Mouse (Mus musculus): ENCODE measurements around the gene Kcnj6. TPM values are rescaled to one million over a fixed set of nuclear protein-coding genes. Genes with fewer than 3 reads are reported as not detected.
A peak's percentile ranks its signal among the peaks of the same experiment; 100 is the strongest.

Kcnj6 gene
- total RNA-seq, 1 experiment = not detected

DNA sequence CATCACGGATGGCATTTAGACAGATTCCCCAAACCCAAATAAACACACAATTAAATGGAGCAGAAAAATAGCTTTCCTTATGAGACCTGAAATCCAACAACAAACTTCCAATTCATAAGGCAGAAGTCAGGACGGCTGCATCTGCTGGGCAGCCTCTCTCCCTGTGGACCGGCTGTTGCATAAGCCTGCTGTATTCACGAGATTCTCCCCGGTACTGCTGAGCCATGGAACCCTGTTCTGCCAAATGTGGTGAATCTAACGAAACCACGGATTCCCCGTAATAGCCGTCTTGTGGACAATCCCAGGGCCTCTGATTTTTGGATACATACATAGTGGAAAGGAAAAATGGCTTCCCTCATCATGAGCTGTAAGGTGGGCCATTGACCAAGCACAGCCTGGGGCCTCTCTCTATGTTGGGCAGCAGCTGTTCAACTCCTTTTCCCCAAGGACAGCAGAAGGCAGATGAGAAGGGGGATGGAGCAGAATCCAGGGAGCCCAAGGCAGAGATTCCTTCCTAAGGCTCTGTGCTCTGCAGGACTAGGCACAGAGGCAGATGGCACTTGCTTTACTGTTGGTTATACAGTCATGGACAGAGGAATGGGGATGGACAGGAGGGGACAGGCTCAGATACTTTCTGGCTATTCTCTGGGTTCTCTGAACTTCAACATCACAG, 40.2 kb downstream of the Kcnj6 start:
- Histone ChIP-seq H3K4me3 (ENCODE audit: insufficient read depth in 1 of 2, low read depth in 1 of 2, low read length in 2 of 2, poor library complexity in 1 of 2, severe bottlenecking in 1 of 2) (no peak overlapping the region), H3K4me1 (ENCODE audit: control insufficient read depth in 2 of 2, insufficient read depth in 2 of 2, low read length in 2 of 2, poor library complexity in 1 of 2) (no peaks in the 10 kb centered on the region), H3K36me3 (ENCODE audit: control insufficient read depth, insufficient read depth, low read length, poor library complexity, severe bottlenecking) (no peaks in the 10 kb centered on the region), H3K9ac (ENCODE audit: insufficient read depth, low read depth, low read length, poor library complexity, severe bottlenecking) (no peak overlapping the region), H3K9me3 (ENCODE audit: control insufficient read depth, insufficient read depth, low read depth, low read length) (no peaks in the 10 kb centered on the region), H3K27ac (ENCODE audit: insufficient read depth, low read depth, low read length, poor library complexity, severe bottlenecking) (no peak overlapping the region)
- in situ Hi-C loops (cut with MboI; ENCODE audit: low sequenced_read_pairs in 2 of 2, unreplicated experiment in 2 of 2) = no loop called here
- no peak for DNase-seq (ENCODE audit: low read depth, low spot score)
- TF ChIP-seq CHD2 (IDR thresholded peaks at IDR 0.05; ENCODE audit: low read depth, low read length) (no peak), HCFC1 (IDR thresholded peaks at IDR 0.05; ENCODE audit: borderline replicate concordance, insufficient read depth, low read length) (no peak), ZC3H11A (IDR thresholded peaks at IDR 0.05; ENCODE audit: borderline replicate concordance, low read depth, low read length) (no peak)

DNA sequence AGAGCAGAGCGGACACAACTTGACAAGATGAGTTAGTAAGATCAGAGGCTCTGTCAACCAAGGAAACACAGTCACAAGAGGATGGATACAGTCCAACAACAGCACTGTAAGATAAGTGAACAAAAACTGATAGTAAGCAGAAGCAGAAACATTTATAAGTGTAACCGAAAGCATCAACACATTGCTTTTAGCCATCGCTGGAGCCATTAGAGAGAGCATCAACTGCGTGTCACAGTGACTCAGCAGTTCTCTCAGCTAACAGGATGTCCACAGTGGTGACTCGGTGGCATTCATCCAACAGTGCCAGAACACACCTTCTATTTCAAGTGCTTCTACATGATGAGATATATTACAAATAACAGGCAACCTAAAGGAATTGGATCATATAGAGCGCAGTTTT, 41.1 kb downstream of the Kcnj6 start:
- in situ Hi-C loops (cut with MboI; ENCODE audit: low sequenced_read_pairs in 2 of 2, unreplicated experiment in 2 of 2) = no loop called here
- Histone ChIP-seq H3K4me1 (ENCODE audit: control insufficient read depth in 2 of 2, insufficient read depth in 2 of 2, low read length in 2 of 2, poor library complexity in 1 of 2) (no peaks in the 10 kb centered on the region), H3K4me3 (ENCODE audit: insufficient read depth in 1 of 2, low read depth in 1 of 2, low read length in 2 of 2, poor library complexity in 1 of 2, severe bottlenecking in 1 of 2) (no peak overlapping the region), H3K27ac (ENCODE audit: insufficient read depth, low read depth, low read length, poor library complexity, severe bottlenecking) (no peak overlapping the region), H3K36me3 (ENCODE audit: control insufficient read depth, insufficient read depth, low read length, poor library complexity, severe bottlenecking) (no peaks in the 10 kb centered on the region), H3K9me3 (ENCODE audit: control insufficient read depth, insufficient read depth, low read depth, low read length) (no peaks in the 10 kb centered on the region), H3K9ac (ENCODE audit: insufficient read depth, low read depth, low read length, poor library complexity, severe bottlenecking) (no peak overlapping the region)
- no peak for DNase-seq (ENCODE audit: low read depth, low spot score)
- TF ChIP-seq ZC3H11A (IDR thresholded peaks at IDR 0.05; ENCODE audit: borderline replicate concordance, low read depth, low read length) = no peak
- peak; percentile 80; the same call in 1 of the 2 replicates for TF ChIP-seq MAFK (IDR thresholded peaks at IDR 0.05; ENCODE audit: insufficient read depth, low read depth, low read length)
- no peak for TF ChIP-seq CHD2 (IDR thresholded peaks at IDR 0.05; ENCODE audit: low read depth, low read length)
- no peak for TF ChIP-seq HCFC1 (IDR thresholded peaks at IDR 0.05; ENCODE audit: borderline replicate concordance, insufficient read depth, low read length)
- TF ChIP-seq ZNF384 (IDR thresholded peaks at IDR 0.05; ENCODE audit: low read depth, low read length) = no peak

DNA sequence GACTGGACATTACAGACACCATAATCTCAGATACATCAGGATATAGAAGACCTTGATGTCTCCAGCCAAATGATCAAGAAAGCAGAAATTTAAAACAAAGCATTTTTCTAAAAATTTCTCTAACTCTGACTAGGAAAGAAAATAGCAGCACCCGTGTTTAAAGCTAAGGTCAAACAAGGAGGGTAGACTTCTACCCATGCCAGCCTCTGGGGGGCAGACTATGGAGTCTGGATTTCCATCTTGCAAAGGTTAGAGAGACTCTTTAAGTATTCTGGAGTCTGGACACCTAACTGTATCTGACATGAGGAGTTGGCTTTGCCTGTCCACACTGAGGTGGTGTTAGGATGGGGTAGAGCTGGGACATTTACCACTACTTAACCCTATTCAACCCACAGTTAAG, 44.2 kb downstream of the Kcnj6 start:
- in situ Hi-C loops (cut with MboI; ENCODE audit: low sequenced_read_pairs in 2 of 2, unreplicated experiment in 2 of 2) = no loop called here
- H3K27ac ChIP-seq (ENCODE audit: insufficient read depth, low read depth, low read length, poor library complexity, severe bottlenecking) = no peak overlapping the region

DNA sequence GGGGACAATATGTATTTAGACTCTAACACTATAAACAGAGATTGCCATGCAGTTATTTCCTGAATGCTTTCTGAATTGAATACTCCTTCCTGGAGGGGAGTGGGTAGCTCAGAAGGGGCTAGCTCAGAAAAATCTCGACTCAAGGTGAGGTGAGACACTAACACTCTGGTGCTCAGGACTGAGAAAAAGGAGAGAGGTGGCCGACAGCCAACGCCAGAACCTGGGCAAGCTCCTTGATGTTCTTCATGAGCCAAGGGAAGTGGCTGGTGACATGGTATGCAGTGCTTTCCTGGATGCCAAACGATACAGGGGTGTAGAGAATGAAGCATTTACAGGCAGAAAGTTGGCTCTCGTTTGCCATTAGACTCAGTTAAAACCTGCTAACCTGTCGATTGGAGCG, 48.3 kb downstream of the Kcnj6 start:
- H3K27ac ChIP-seq (ENCODE audit: insufficient read depth, low read depth, low read length, poor library complexity, severe bottlenecking) = no peak overlapping the region
- H3K36me3 ChIP-seq (ENCODE audit: control insufficient read depth, insufficient read depth, low read length, poor library complexity, severe bottlenecking) = no peaks in the 10 kb centered on the region
- no peaks in the 10 kb centered on the region for H3K4me1 ChIP-seq (ENCODE audit: control insufficient read depth in 2 of 2, insufficient read depth in 2 of 2, low read length in 2 of 2, poor library complexity in 1 of 2)
- H3K4me3 ChIP-seq (ENCODE audit: insufficient read depth in 1 of 2, low read depth in 1 of 2, low read length in 2 of 2, poor library complexity in 1 of 2, severe bottlenecking in 1 of 2) = no peak overlapping the region
- H3K9me3 ChIP-seq (ENCODE audit: control insufficient read depth, insufficient read depth, low read depth, low read length) = no peaks in the 10 kb centered on the region
- TF ChIP-seq ZNF384 (IDR thresholded peaks at IDR 0.05; ENCODE audit: low read depth, low read length) = no peak
- no peak for TF ChIP-seq ZC3H11A (IDR thresholded peaks at IDR 0.05; ENCODE audit: borderline replicate concordance, low read depth, low read length)
- no peak for TF ChIP-seq HCFC1 (IDR thresholded peaks at IDR 0.05; ENCODE audit: borderline replicate concordance, insufficient read depth, low read length)
- no peak for TF ChIP-seq MAFK (IDR thresholded peaks at IDR 0.05; ENCODE audit: insufficient read depth, low read depth, low read length)
- TF ChIP-seq CHD2 (IDR thresholded peaks at IDR 0.05; ENCODE audit: low read depth, low read length) = no peak
- H3K9ac ChIP-seq (ENCODE audit: insufficient read depth, low read depth, low read length, poor library complexity, severe bottlenecking) = no peak overlapping the region
- DNase-seq (ENCODE audit: low read depth, low spot score) = no peak
- in situ Hi-C loops (cut with MboI; ENCODE audit: low sequenced_read_pairs in 2 of 2, unreplicated experiment in 2 of 2) = no loop called here

More for the DNA sequence above, 44.2 kb downstream of the Kcnj6 start:
- H3K36me3 ChIP-seq (ENCODE audit: control insufficient read depth, insufficient read depth, low read length, poor library complexity, severe bottlenecking) = no peaks in the 10 kb centered on the region
- no peak for TF ChIP-seq MAFK (IDR thresholded peaks at IDR 0.05; ENCODE audit: insufficient read depth, low read depth, low read length)
- no peak for TF ChIP-seq CHD2 (IDR thresholded peaks at IDR 0.05; ENCODE audit: low read depth, low read length)
- no peak for TF ChIP-seq ZNF384 (IDR thresholded peaks at IDR 0.05; ENCODE audit: low read depth, low read length)
- TF ChIP-seq HCFC1 (IDR thresholded peaks at IDR 0.05; ENCODE audit: borderline replicate concordance, insufficient read depth, low read length) = no peak
- TF ChIP-seq ZC3H11A (IDR thresholded peaks at IDR 0.05; ENCODE audit: borderline replicate concordance, low read depth, low read length) = no peak
- DNase-seq (ENCODE audit: low read depth, low spot score) = no peak
- no peaks in the 10 kb centered on the region for H3K4me1 ChIP-seq (ENCODE audit: control insufficient read depth in 2 of 2, insufficient read depth in 2 of 2, low read length in 2 of 2, poor library complexity in 1 of 2)
- no peaks in the 10 kb centered on the region for H3K9me3 ChIP-seq (ENCODE audit: control insufficient read depth, insufficient read depth, low read depth, low read length)
- no peak overlapping the region for H3K4me3 ChIP-seq (ENCODE audit: insufficient read depth in 1 of 2, low read depth in 1 of 2, low read length in 2 of 2, poor library complexity in 1 of 2, severe bottlenecking in 1 of 2)
- H3K9ac ChIP-seq (ENCODE audit: insufficient read depth, low read depth, low read length, poor library complexity, severe bottlenecking) = no peak overlapping the region

DNA sequence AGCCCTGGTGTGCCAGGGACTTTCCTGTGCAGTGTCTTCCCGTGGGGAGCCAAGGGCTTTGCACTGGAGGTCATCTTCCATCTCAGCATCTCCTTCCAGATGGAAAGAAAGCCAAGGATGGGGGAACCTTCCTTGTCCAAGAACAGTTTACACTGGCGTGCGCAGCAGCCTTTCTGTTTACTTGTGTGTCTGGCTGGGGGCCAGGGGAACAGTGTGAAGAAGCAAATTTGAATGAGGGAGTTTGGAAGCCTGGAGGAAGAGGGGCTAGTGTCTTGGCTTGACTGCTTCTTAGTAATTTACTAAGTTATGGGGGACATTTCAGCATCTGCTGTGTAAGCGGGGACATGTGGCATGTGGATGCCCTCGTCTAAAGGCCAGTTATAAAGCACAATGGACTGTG, 50.7 kb downstream of the Kcnj6 start:
- no peaks in the 10 kb centered on the region for H3K36me3 ChIP-seq (ENCODE audit: control insufficient read depth, insufficient read depth, low read length, poor library complexity, severe bottlenecking)
- H3K4me1 ChIP-seq (ENCODE audit: control insufficient read depth in 2 of 2, insufficient read depth in 2 of 2, low read length in 2 of 2, poor library complexity in 1 of 2) = no peaks in the 10 kb centered on the region
- DNase-seq (ENCODE audit: low read depth, low spot score) = no peak
- no peaks in the 10 kb centered on the region for H3K9me3 ChIP-seq (ENCODE audit: control insufficient read depth, insufficient read depth, low read depth, low read length)
- H3K27ac ChIP-seq (ENCODE audit: insufficient read depth, low read depth, low read length, poor library complexity, severe bottlenecking) = no peak overlapping the region
- in situ Hi-C loops (cut with MboI; ENCODE audit: low sequenced_read_pairs in 2 of 2, unreplicated experiment in 2 of 2) = no loop called here
- no peak overlapping the region for H3K9ac ChIP-seq (ENCODE audit: insufficient read depth, low read depth, low read length, poor library complexity, severe bottlenecking)
- TF ChIP-seq ZNF384 (IDR thresholded peaks at IDR 0.05; ENCODE audit: low read depth, low read length) (no peak), HCFC1 (IDR thresholded peaks at IDR 0.05; ENCODE audit: borderline replicate concordance, insufficient read depth, low read length) (no peak), CHD2 (IDR thresholded peaks at IDR 0.05; ENCODE audit: low read depth, low read length) (no peak), MAFK (IDR thresholded peaks at IDR 0.05; ENCODE audit: insufficient read depth, low read depth, low read length) (no peak), ZC3H11A (IDR thresholded peaks at IDR 0.05; ENCODE audit: borderline replicate concordance, low read depth, low read length) (no peak)
- no peak overlapping the region for H3K4me3 ChIP-seq (ENCODE audit: insufficient read depth in 1 of 2, low read depth in 1 of 2, low read length in 2 of 2, poor library complexity in 1 of 2, severe bottlenecking in 1 of 2)

Data from ES-E14 (cell line).